Mouse (Mus musculus) heart, postnatal 0 days (tissue): ENCODE results near the gene Olfr1040.

Experiments used
- CTCF ChIP-seq: IDR thresholded peaks from 2 replicates; pipeline ENCODE4 v1.5.1; 2016; ENCODE audit warnings: antibody characterized with exemption, control low read depth, low read depth
- EP300 ChIP-seq: IDR thresholded peaks from 2 replicates; pipeline ENCODE4 v1.6.1; 2016; ENCODE audit warnings: antibody characterized with exemption, low read depth

DNA sequence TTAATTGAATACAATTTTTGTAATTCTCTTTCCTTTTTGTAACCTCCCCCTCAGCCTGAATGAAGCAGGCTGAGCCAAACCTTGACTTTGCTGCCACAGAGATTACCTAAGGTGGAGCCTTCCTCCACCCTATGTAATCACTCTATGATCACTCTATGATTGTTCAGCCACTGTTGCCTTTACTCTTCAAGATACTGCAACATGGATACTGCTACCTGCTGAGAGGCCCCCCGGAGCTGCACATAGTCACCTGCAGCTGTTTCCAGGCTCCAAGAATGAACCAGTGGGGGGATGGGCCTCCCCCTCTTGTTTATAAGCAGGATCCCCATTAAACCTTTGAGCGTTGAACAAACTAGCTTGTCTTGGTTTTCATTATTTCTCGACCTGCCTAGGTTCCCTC is 33.4 kb upstream of the Olfr1040 start:
- TF ChIP-seq CTCF (no peak), EP300 (no peak)
